Mouse (Mus musculus): ENCODE results near the gene Ttc26. TPM values are rescaled to one million over a fixed set of nuclear protein-coding genes. Genes with fewer than 3 reads are reported as not detected.

The Ttc26 gene
- polyA plus RNA-seq, 1 experiment from 2014 or later = 4.3 TPM

- H3K4me3 ChIP-seq (replicated peaks; ENCODE audit: low read depth, low read length) = no peak overlapping the region
- H3K9me3 ChIP-seq (replicated peaks; ENCODE audit: low read length) = no peaks in the 10 kb centered on the region
- no peak overlapping the region for H3K4me2 ChIP-seq (ENCODE audit: low read length)
- no peak overlapping the region for H3K9ac ChIP-seq (ENCODE audit: low read depth, low read length)
- no peak for TF ChIP-seq CTCF (IDR thresholded peaks at IDR 0.05; ENCODE audit: low read depth)
- peaks cover 11% of the 10 kb centered on the region for H3K27me3 ChIP-seq (ENCODE audit: insufficient read depth, low read length)
- H3K27ac ChIP-seq = no peak overlapping the region
- no peaks in the 10 kb centered on the region for H3K4me1 ChIP-seq (replicated peaks; ENCODE audit: insufficient read depth, low read length)
- H3K36me3 ChIP-seq (ENCODE audit: insufficient read depth, low read length) = no peaks in the 10 kb centered on the region
- whole genome bisulfite sequencing = 73% methylated on average over 9 of the region's 9 CpGs
- ATAC-seq (replicated peaks; ENCODE audit: low FRiP score, low read depth) (no peak), DNase-seq (ENCODE audit: low spot score) (no peak)
These were observed 31.5 kb upstream of the Ttc26 start for GRCm38 (mm10) chr6:38349806-38350205.

GRCm38 (mm10) chr6:38351930-38352329, 29.3 kb upstream of the Ttc26 start:
- WGBS = 67% methylated on average over 4 of the region's 4 CpGs
- Histone ChIP-seq H3K27me3 (ENCODE audit: insufficient read depth, low read length) (peaks cover 11% of the 10 kb centered on the region), H3K36me3 (ENCODE audit: insufficient read depth, low read length) (no peaks in the 10 kb centered on the region), H3K27ac (no peak overlapping the region), H3K4me1 (replicated peaks; ENCODE audit: insufficient read depth, low read length) (no peaks in the 10 kb centered on the region), H3K9ac (ENCODE audit: low read depth, low read length) (no peak overlapping the region), H3K4me2 (ENCODE audit: low read length) (peak overlapping the region; percentile 69), H3K4me3 (replicated peaks; ENCODE audit: low read depth, low read length) (no peak overlapping the region), H3K9me3 (replicated peaks; ENCODE audit: low read length) (no peaks in the 10 kb centered on the region)
- DNase-seq (ENCODE audit: low spot score) = peak; percentile 29
- ATAC-seq (replicated peaks; ENCODE audit: low FRiP score, low read depth) = no peak
- no peak for TF ChIP-seq CTCF (IDR thresholded peaks at IDR 0.05; ENCODE audit: low read depth)

GRCm38 (mm10) chr6:38352451-38352850, 28.8 kb upstream of the Ttc26 start:
- TF ChIP-seq CTCF (IDR thresholded peaks at IDR 0.05; ENCODE audit: low read depth) = no peak
- no peaks in the 10 kb centered on the region for H3K4me1 ChIP-seq (replicated peaks; ENCODE audit: insufficient read depth, low read length)
- H3K36me3 ChIP-seq (ENCODE audit: insufficient read depth, low read length) = no peaks in the 10 kb centered on the region
- peak overlapping the region; percentile 69 for H3K4me2 ChIP-seq (ENCODE audit: low read length)
- no peak overlapping the region for H3K9ac ChIP-seq (ENCODE audit: low read depth, low read length)
- peaks cover 11% of the 10 kb centered on the region for H3K27me3 ChIP-seq (ENCODE audit: insufficient read depth, low read length)
- DNase-seq (ENCODE audit: low spot score) = no peak
- H3K4me3 ChIP-seq (replicated peaks; ENCODE audit: low read depth, low read length) = peak overlapping the region; percentile 62; the same call in 1 of the 2 replicates
- ATAC-seq (replicated peaks; ENCODE audit: low FRiP score, low read depth) = no peak
- 29% methylated on average over 10 of the region's 10 CpGs for WGBS
- no peaks in the 10 kb centered on the region for H3K9me3 ChIP-seq (replicated peaks; ENCODE audit: low read length)
- H3K27ac ChIP-seq = no peak overlapping the region

- peak overlapping the region; percentile 69 for H3K4me2 ChIP-seq (ENCODE audit: low read length)
- H3K4me1 ChIP-seq (replicated peaks; ENCODE audit: insufficient read depth, low read length) = no peaks in the 10 kb centered on the region
- 13% methylated on average over 13 of the region's 13 CpGs for whole genome bisulfite sequencing
- peak overlapping the region; percentile 62 for H3K4me3 ChIP-seq (replicated peaks; ENCODE audit: low read depth, low read length)
- no peak for TF ChIP-seq CTCF (IDR thresholded peaks at IDR 0.05; ENCODE audit: low read depth)
- DNase-seq (ENCODE audit: low spot score) = no peak
- no peak for ATAC-seq (replicated peaks; ENCODE audit: low FRiP score, low read depth)
- no peaks in the 10 kb centered on the region for H3K36me3 ChIP-seq (ENCODE audit: insufficient read depth, low read length)
- H3K27me3 ChIP-seq (ENCODE audit: insufficient read depth, low read length) = peaks cover 11% of the 10 kb centered on the region
- H3K27ac ChIP-seq = no peak overlapping the region
- no peak overlapping the region for H3K9ac ChIP-seq (ENCODE audit: low read depth, low read length)
- no peaks in the 10 kb centered on the region for H3K9me3 ChIP-seq (replicated peaks; ENCODE audit: low read length)
These were observed 28.1 kb upstream of the Ttc26 start for GRCm38 (mm10) chr6:38353181-38353580.

- TF ChIP-seq CTCF (IDR thresholded peaks at IDR 0.05; ENCODE audit: low read depth) = no peak
- H3K4me3 ChIP-seq (replicated peaks; ENCODE audit: low read depth, low read length) = peak within 1 kb of the TSS; percentile 62
- peak; percentile 73 for DNase-seq (ENCODE audit: low spot score)
- H3K36me3 ChIP-seq (ENCODE audit: insufficient read depth, low read length) = no peaks in the 10 kb centered on the region
- peak within 1 kb of the TSS; percentile 66 for H3K9ac ChIP-seq (ENCODE audit: low read depth, low read length)
- under 1% methylated on average over 87 of the region's 87 CpGs for WGBS
- H3K4me1 ChIP-seq (replicated peaks; ENCODE audit: insufficient read depth, low read length) = no peaks in the 10 kb centered on the region
- peaks cover 11% of the 10 kb centered on the region for H3K27me3 ChIP-seq (ENCODE audit: insufficient read depth, low read length)
- H3K9me3 ChIP-seq (replicated peaks; ENCODE audit: low read length) = no peaks in the 10 kb centered on the region
- H3K4me2 ChIP-seq (ENCODE audit: low read length) = peak within 1 kb of the TSS; percentile 69
- ATAC-seq (replicated peaks; ENCODE audit: low FRiP score, low read depth) = peak; percentile 84
- H3K27ac ChIP-seq = peak within 1 kb of the TSS; percentile 64
These were observed 27.2 kb upstream of the Ttc26 start, which contains the start of gene Zc3hav1 for GRCm38 (mm10) chr6:38353811-38354722. Gene Zc3hav1 (minus strand): TSS chr6:38354603.

GRCm38 (mm10) chr6:38354723-38355353, 26.4 kb upstream of the Ttc26 start:
- DNase-seq (ENCODE audit: low spot score) (peak; percentile 44), ATAC-seq (replicated peaks; ENCODE audit: low FRiP score, low read depth) (0 out of 2 replicates have a peak, but pooled peaks have one; percentile 21)
- peak overlapping the region; percentile 66 for H3K9ac ChIP-seq (ENCODE audit: low read depth, low read length)
- no peaks in the 10 kb centered on the region for H3K9me3 ChIP-seq (replicated peaks; ENCODE audit: low read length)
- no peak overlapping the region for H3K27ac ChIP-seq
- H3K27me3 ChIP-seq (ENCODE audit: insufficient read depth, low read length) = peaks cover 11% of the 10 kb centered on the region
- peak overlapping the region; percentile 69 for H3K4me2 ChIP-seq (ENCODE audit: low read length)
- no peak for TF ChIP-seq CTCF (IDR thresholded peaks at IDR 0.05; ENCODE audit: low read depth)
- peak overlapping the region; percentile 62 for H3K4me3 ChIP-seq (replicated peaks; ENCODE audit: low read depth, low read length)
- 2% methylated on average over 20 of the region's 20 CpGs for WGBS
- H3K36me3 ChIP-seq (ENCODE audit: insufficient read depth, low read length) = no peaks in the 10 kb centered on the region
- H3K4me1 ChIP-seq (replicated peaks; ENCODE audit: insufficient read depth, low read length) = no peaks in the 10 kb centered on the region
